Mouse (Mus musculus): Measurements from ENCODE around the gene Tssc4. TPM values are rescaled to one million over a fixed set of nuclear protein-coding genes. Genes with fewer than 3 reads are reported as not detected.
A peak's percentile ranks its signal among the peaks of the same experiment; 100 is the strongest.

The Tssc4 gene
- total and polyA plus RNA-seq, 3 experiments: 75.6 to 76.9 TPM; not detected in 1

DNA sequence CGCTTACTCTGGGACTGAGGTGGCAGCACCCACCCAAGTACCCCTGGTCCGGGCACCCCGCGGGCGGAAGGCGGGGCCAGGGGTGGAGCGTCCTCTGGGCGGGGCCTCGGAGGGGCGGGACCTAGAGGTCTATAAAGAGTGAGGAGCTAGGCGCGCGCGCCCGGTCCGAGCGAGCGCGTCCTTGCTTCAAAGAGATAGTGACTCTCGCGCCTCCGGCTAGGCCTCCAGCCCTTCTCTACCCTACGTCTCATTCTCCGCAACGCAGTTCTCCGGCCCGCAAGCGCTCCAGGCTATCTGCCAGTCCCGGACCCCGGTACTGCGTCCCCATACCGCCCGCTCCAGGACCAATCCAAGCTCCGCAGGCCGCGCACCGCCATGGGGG lies 16.4 kb upstream of the Tssc4 start, which contains the start of gene Cd81:
Gene Cd81, plus strand, starts transcription at position 114 of the 382 bp plus-strand sequence.
- Histone ChIP-seq H3K4me3 (ENCODE audit: control insufficient read depth in 1 of 2, insufficient read depth in 1 of 2, low read depth in 2 of 2, low read length in 2 of 2) (peak within 1 kb of the TSS; percentile 73 to 83), H3K27me3 (ENCODE audit: control insufficient read depth in 1 of 2, insufficient read depth in 2 of 2, low read length in 2 of 2) (no peaks in the 10 kb centered on the region), H3K36me3 (ENCODE audit: control insufficient read depth in 1 of 2, insufficient read depth in 2 of 2, low read length in 2 of 2) (peaks cover 0 to 46% of the 10 kb centered on the region in 2 experiments; a peak in 2 of 4 replicates), H3K9ac (ENCODE audit: control insufficient read depth, low read depth, low read length, poor library complexity, severe bottlenecking) (peak within 1 kb of the TSS; percentile 81), H3K4me1 (ENCODE audit: control insufficient read depth in 1 of 2, insufficient read depth in 2 of 2, low read length in 2 of 2) (peaks cover 31 to 48% of the 10 kb centered on the region in 2 experiments), H3K27ac (ENCODE audit: control insufficient read depth, low read depth, low read length) (peak within 1 kb of the TSS; percentile 80), H3K9me3 (replicated peaks; ENCODE audit: insufficient read depth, low read length) (no peaks in the 10 kb centered on the region), H3K79me2 (ENCODE audit: control insufficient read depth, insufficient read depth, low read length, poor library complexity) (peaks cover 23% of the 10 kb centered on the region)
- TF ChIP-seq TBP (IDR thresholded peaks at IDR 0.05; ENCODE audit: low read depth, low read length): peak; percentile 97
- peak; percentile 97 for TF ChIP-seq POLR2AphosphoS2 (IDR thresholded peaks at IDR 0.05; ENCODE audit: low read length)
- no peak for TF ChIP-seq MYC (IDR thresholded peaks at IDR 0.05; ENCODE audit: low read depth, low read length)
- no peak for TF ChIP-seq NRF1 (IDR thresholded peaks at IDR 0.05; ENCODE audit: insufficient read depth, low read depth, low read length, poor library complexity, severe bottlenecking)
- TF ChIP-seq POLR2A (IDR thresholded peaks at IDR 0.05; ENCODE audit: control insufficient read depth in 1 of 2, insufficient read depth in 1 of 2, low read depth in 1 of 2, low read length in 2 of 2, poor library complexity in 1 of 2): peak; percentile 86 to 99
- peak; percentile 98 for TF ChIP-seq ZMIZ1 (IDR thresholded peaks at IDR 0.05; ENCODE audit: low read depth, low read length)
- TF ChIP-seq TCF12 (IDR thresholded peaks at IDR 0.05; ENCODE audit: low read depth, low read length): no peak; the same call in 1 of the 2 replicates
- TF ChIP-seq ELF1 (IDR thresholded peaks at IDR 0.05; ENCODE audit: low read depth, low read length): no peak
- no peak for TF ChIP-seq MAX (IDR thresholded peaks at IDR 0.05; ENCODE audit: low read length)
- TF ChIP-seq RAD21 (IDR thresholded peaks at IDR 0.05; ENCODE audit: low read depth, low read length): no peak
- no peak for TF ChIP-seq GATA1 (IDR thresholded peaks at IDR 0.05; ENCODE audit: low read depth, low read length)
- TF ChIP-seq RCOR1 (IDR thresholded peaks at IDR 0.05; ENCODE audit: low read depth, low read length): no peak
- no peak for TF ChIP-seq BHLHE40 (IDR thresholded peaks at IDR 0.05; ENCODE audit: borderline replicate concordance, low read depth, low read length)
- no peak; the same call in 1 of the 2 replicates for TF ChIP-seq MAZ (IDR thresholded peaks at IDR 0.05; ENCODE audit: low read depth, low read length)
- peak; percentile 74 for TF ChIP-seq HCFC1 (IDR thresholded peaks at IDR 0.05; ENCODE audit: low read depth, low read length)
- peak; percentile 98 for TF ChIP-seq NELFE (IDR thresholded peaks at IDR 0.05; ENCODE audit: low read depth, low read length)
- no peak for TF ChIP-seq CHD2 (IDR thresholded peaks at IDR 0.05; ENCODE audit: low read length)
- no peak for TF ChIP-seq EP300 (IDR thresholded peaks at IDR 0.05; ENCODE audit: low read depth in 1 of 2, low read length in 2 of 2)
- peak; percentile 70; the same call in 1 of the 2 replicates for TF ChIP-seq SIN3A (IDR thresholded peaks at IDR 0.05; ENCODE audit: low read length)
- TF ChIP-seq TAL1 (IDR thresholded peaks at IDR 0.05; ENCODE audit: low read length): no peak
- TF ChIP-seq UBTF (IDR thresholded peaks at IDR 0.05; ENCODE audit: borderline replicate concordance, insufficient read depth, low read depth, low read length): peak; percentile 79; the same call in 1 of the 2 replicates
- 0 out of 6 replicates have a peak, but pooled peaks of 1 of the 3 experiments have one; percentile 0 for TF ChIP-seq CTCF (IDR thresholded peaks at IDR 0.05 in 2 of 3, conservative IDR thresholded peaks at IDR 0.05 in 1 of 3; ENCODE audit: control insufficient read depth in 1 of 3, insufficient read depth in 1 of 3, low read depth in 2 of 3, low read length in 3 of 3, poor library complexity in 1 of 3, severe bottlenecking in 1 of 3)
- TF ChIP-seq KAT2A (conservative IDR thresholded peaks at IDR 0.05; ENCODE audit: low read depth, low read length): no peak
- TF ChIP-seq ETS1 (IDR thresholded peaks at IDR 0.05; ENCODE audit: low read depth, low read length): 0 out of 2 replicates have a peak, but pooled peaks have one; percentile 6
- peak; percentile 93 for DNase-seq (ENCODE audit: low read depth, low spot score)

Measured in MEL (cell line).